In the genomic region with DNA sequence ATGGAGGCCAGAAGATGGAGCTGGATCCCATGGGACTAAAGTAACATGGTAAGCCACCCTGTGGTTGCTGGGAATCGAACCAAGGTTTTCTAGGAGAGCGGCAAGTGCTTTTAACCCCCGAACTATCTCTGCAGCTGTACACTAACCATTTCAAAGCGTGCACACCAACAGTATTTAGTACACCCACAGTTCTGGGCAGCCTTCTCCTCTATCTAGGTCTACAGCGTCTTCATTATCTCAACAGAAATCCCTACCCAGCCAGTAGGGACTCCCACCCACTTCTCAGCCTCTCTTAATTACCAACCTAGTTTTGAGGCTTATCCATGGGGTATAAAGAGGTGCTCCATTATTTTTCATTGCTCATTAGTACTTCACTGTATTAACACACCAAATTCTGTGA, we compare ENCODE assay signal across 13 mouse cellular contexts.
"Had no signal": no experiment of that assay in that cellular context is flagged by ENCODE, and none has a peak within 500 bp of the region (broad histone marks: within the 10 kb centered on the region; RNA-seq: fewer than 3 reads in every experiment).

No protein-coding gene starts in this region.

- ATAC-seq: inflammation-experienced regulatory T-cells, adult 6 months; intestine, postnatal 0 days; midbrain, embryonic 13.5 days had no signal

- H3K4me3 ChIP-seq: limb, embryonic 12.5 days; lung, embryonic 15.5 days; midbrain, embryonic 13.5 days; myocyte; neural tube, embryonic 15.5 days had no signal

- H3K9me3 ChIP-seq: limb, embryonic 12.5 days; lung, embryonic 15.5 days; midbrain, embryonic 13.5 days; neural tube, embryonic 15.5 days had no signal

- H3K27me3 ChIP-seq: limb, embryonic 12.5 days; lung, embryonic 15.5 days; midbrain, embryonic 13.5 days; neural tube, embryonic 15.5 days had no signal

- H3K4me2 ChIP-seq: limb, embryonic 12.5 days; lung, embryonic 15.5 days; midbrain, embryonic 13.5 days; neural tube, embryonic 15.5 days had no signal

- H3K27ac ChIP-seq: limb, embryonic 12.5 days; lung, embryonic 15.5 days; macrophage; midbrain, embryonic 13.5 days; neural tube, embryonic 15.5 days had no signal

- H3K4me1 ChIP-seq: lung, embryonic 15.5 days; midbrain, embryonic 13.5 days had no signal

- H3K36me3 ChIP-seq: limb, embryonic 12.5 days; lung, embryonic 15.5 days; midbrain, embryonic 13.5 days; neural tube, embryonic 15.5 days had no signal

- DNase-seq: kidney, adult 8-10 months; kidney, postnatal 25 days; lung, postnatal 14 days; thymus, adult 2 months; thymus, postnatal 25 days had no signal

- H3K9ac ChIP-seq: limb, embryonic 12.5 days; lung, embryonic 15.5 days; midbrain, embryonic 13.5 days; neural tube, embryonic 15.5 days had no signal
